Mouse (Mus musculus): ENCODE results near the gene Shisal2b.
"Not testable (repeated sequence)": the region's sequence is repeated elsewhere in the genome, so short reads cannot be mapped to it uniquely, and the experiment has no call there.

Gene Shisal2b

GRCm38 (mm10) chr13:104863127-104863979, at the start of gene Shisal2b:
Gene Shisal2b (minus strand): TSS chr13:104863893.
- peak; percentile 69 for DNase-seq (ENCODE audit: low spot score)

- not testable (repeated sequence) for DNase-seq (ENCODE audit: low spot score)
Observed at GRCm38 (mm10) chr13:104911626-104912025, 47.9 kb upstream of the Shisal2b start.

GRCm38 (mm10) chr13:104911006-104911405, 47.3 kb upstream of the Shisal2b start:
- not testable (repeated sequence) for DNase-seq (ENCODE audit: low spot score)

GRCm38 (mm10) chr13:104908691-104909090, 45.0 kb upstream of the Shisal2b start:
- DNase-seq (ENCODE audit: low spot score), result no peak

- DNase-seq (ENCODE audit: low spot score), result no peak
Observed at GRCm38 (mm10) chr13:104894771-104895170, 31.1 kb upstream of the Shisal2b start.

- DNase-seq (ENCODE audit: low spot score), result no peak
Observed at GRCm38 (mm10) chr13:104892337-104892736, 28.6 kb upstream of the Shisal2b start.

- DNase-seq (ENCODE audit: low spot score), result no peak
Observed at GRCm38 (mm10) chr13:104886308-104887032, 22.8 kb upstream of the Shisal2b start.

- no peak for DNase-seq (ENCODE audit: low spot score)
Observed at GRCm38 (mm10) chr13:104883566-104884249, 20.0 kb upstream of the Shisal2b start.

GRCm38 (mm10) chr13:104878508-104878907, 14.8 kb upstream of the Shisal2b start:
- DNase-seq (ENCODE audit: low spot score), result no peak

GRCm38 (mm10) chr13:104869907-104870306, 6.2 kb upstream of the Shisal2b start:
- no peak for DNase-seq (ENCODE audit: low spot score)

GRCm38 (mm10) chr13:104866726-104867125, 3.0 kb upstream of the Shisal2b start:
- no peak for DNase-seq (ENCODE audit: low spot score)

- no peak for DNase-seq (ENCODE audit: low spot score)
Observed at GRCm38 (mm10) chr13:104853645-104854044, 10.0 kb downstream of the Shisal2b start.

GRCm38 (mm10) chr13:104843295-104844089, 20.2 kb downstream of the Shisal2b start:
- no peak for DNase-seq (ENCODE audit: low spot score)

- DNase-seq (ENCODE audit: low spot score), result no peak
Observed at GRCm38 (mm10) chr13:104841937-104842336, 21.8 kb downstream of the Shisal2b start.

GRCm38 (mm10) chr13:104837628-104838027, 26.1 kb downstream of the Shisal2b start:
- DNase-seq (ENCODE audit: low spot score), result no peak

- no peak for DNase-seq (ENCODE audit: low spot score)
Observed at GRCm38 (mm10) chr13:104832811-104833210, 30.9 kb downstream of the Shisal2b start.

- DNase-seq (ENCODE audit: low spot score), result no peak
Observed at GRCm38 (mm10) chr13:104825470-104825869, 38.2 kb downstream of the Shisal2b start.

GRCm38 (mm10) chr13:104822411-104822838, 41.3 kb downstream of the Shisal2b start:
- DNase-seq (ENCODE audit: low spot score), result no peak

- no peak for DNase-seq (ENCODE audit: low spot score)
Observed at GRCm38 (mm10) chr13:104821908-104822307, 41.8 kb downstream of the Shisal2b start.

- DNase-seq (ENCODE audit: low spot score), result no peak
Observed at GRCm38 (mm10) chr13:104821192-104821591, 42.5 kb downstream of the Shisal2b start.

GRCm38 (mm10) chr13:104817696-104818095, 46.0 kb downstream of the Shisal2b start:
- no peak for DNase-seq (ENCODE audit: low spot score)
